Mouse (Mus musculus): ENCODE results near the gene Bak1.

GRCm38 (mm10) chr17:27048445-27049239 is 19.8 kb upstream of the Bak1 start:
- TF ChIP-seq CTCF (conservative IDR thresholded peaks at IDR 0.05; ENCODE audit: low read length) (no peak), POU5F1 (IDR thresholded peaks at IDR 0.05; ENCODE audit: borderline replicate concordance, low read length) (no peak)

Data from E14TG2a.4 (cell line).